Mouse (Mus musculus) ES-Bruce4 (cell line): ENCODE data around the gene Sult6b1.

ENCODE experiments used
- CTCF ChIP-seq: IDR thresholded peaks from one replicate; pipeline ENCODE4 v1.8.1; 2011; ENCODE audit warnings: low read depth, low read length
- EP300 ChIP-seq: IDR thresholded peaks from 2 replicates; pipeline ENCODE4 v1.6.1; 2011; ENCODE audit warnings: low read depth, low read length; ENCODE audit not compliant: insufficient read depth
- POLR2A ChIP-seq: IDR thresholded peaks from one replicate; pipeline ENCODE4 v1.8.1; 2011; ENCODE audit warnings: low read length; ENCODE audit not compliant: insufficient read depth

DNA sequence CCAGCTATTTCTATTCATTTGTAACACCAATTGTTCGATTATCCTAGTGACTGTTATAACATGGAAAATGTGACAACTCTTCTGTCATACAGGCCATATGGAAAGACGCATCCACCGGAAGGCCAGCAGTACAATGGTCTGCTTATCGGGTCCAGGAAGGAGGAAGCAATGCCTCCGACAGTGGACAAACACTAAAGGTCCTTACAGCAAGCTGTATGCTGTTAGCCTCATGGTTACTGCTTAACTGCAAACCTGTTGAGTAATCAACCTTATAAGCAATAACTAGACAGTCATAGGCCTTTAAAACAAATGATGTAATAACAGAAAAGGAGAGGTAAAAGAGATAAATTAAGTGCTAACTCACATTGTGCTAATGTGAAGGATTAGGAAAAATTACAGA is 44.4 kb upstream of the Sult6b1 start:
- TF ChIP-seq CTCF: no peak
- TF ChIP-seq POLR2A: no peak
- no peak for TF ChIP-seq EP300
